Mouse (Mus musculus): ENCODE data around the gene Dis3l2.

GRCm38 (mm10) chr1:87089251-87089650 is 385.6 kb downstream of the Dis3l2 start:
- TF ChIP-seq CTCF (IDR thresholded peaks at IDR 0.05; ENCODE audit: low read depth) = no peak
- no peak for TF ChIP-seq EP300 (IDR thresholded peaks at IDR 0.05; ENCODE audit: low read depth)
